Mouse (Mus musculus) embryo, embryonic 10 days (tissue): ENCODE data around the gene Map2k3.

Experiments
- DNase-seq: peaks from one replicate; pipeline ENCODE4 v3.0.0-alpha.2; 2015; ENCODE audit warnings: low spot score

Map2k3 gene

GRCm38 (mm10) chr11:60958948-60959347, 27.1 kb downstream of the Map2k3 start:
- no peak for DNase-seq

DNA sequence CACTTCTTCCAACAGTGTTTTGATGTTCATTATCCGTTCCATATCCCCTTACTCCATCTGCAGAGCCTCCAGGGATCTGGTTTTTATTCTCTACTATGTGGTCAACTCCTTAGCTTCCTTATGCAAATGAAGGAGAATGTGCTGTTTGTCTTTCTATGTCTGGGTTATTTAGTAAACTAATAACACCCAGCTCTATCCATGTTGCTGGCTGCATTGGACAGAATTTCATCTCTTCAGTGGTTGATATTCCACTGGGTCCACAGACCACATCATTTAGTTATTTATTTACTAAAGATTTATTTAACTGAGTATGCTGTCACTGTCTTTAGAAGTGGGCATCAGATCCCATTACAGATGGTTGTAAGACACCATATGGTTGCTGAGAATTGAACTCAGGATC, 29.3 kb downstream of the Map2k3 start:
- no peak for DNase-seq

- DNase-seq = no peak
These were observed 30.9 kb downstream of the Map2k3 start for GRCm38 (mm10) chr11:60962709-60963108.

GRCm38 (mm10) chr11:60966974-60967373, 35.1 kb downstream of the Map2k3 start:
- DNase-seq = no peak

- no peak for DNase-seq
These were observed 43.3 kb downstream of the Map2k3 start for GRCm38 (mm10) chr11:60975097-60975496.

GRCm38 (mm10) chr11:60976234-60976633, 44.4 kb downstream of the Map2k3 start:
- DNase-seq = no peak

DNA sequence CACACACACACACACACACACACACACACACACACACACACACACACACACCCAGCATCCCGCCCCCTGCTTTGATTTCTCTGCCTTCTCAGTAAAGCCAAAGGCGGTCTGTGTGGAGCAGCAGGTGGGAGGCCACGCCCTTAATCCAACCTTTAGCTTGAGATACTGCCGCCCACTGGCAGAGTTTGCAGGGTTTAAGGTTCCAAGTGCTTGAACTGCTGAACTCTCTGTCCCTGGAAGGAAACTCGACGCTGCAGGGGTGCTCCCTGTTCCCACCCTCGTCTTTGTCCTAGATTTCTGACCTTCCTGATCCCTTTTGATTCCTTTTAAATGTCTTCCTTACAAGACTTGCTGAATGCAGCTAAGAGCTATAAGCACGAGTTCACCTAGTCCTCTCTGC, 44.9 kb downstream of the Map2k3 start:
- peak; percentile 66 for DNase-seq

- no peak for DNase-seq
These were observed 45.3 kb downstream of the Map2k3 start for GRCm38 (mm10) chr11:60977153-60977552.

DNA sequence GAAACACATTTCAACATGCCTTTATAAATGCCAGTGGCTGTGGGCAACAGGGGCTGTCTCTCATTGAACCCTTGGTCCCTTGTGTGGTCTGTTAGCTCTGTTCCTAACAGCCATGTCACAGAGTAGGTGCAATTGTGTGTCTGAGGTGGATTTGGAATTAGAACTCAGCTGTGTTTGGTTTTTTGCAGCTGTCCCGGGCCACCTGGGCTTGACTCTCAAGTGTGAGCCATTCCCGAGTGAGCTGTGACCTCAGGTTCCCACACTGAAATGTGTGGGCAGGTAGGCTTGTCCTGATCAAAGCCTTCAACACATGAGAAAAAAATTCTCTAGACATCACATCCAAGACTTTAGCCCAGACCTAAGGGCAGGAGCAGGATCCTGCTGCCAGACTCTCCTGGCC, 46.8 kb downstream of the Map2k3 start:
- no peak for DNase-seq

DNA sequence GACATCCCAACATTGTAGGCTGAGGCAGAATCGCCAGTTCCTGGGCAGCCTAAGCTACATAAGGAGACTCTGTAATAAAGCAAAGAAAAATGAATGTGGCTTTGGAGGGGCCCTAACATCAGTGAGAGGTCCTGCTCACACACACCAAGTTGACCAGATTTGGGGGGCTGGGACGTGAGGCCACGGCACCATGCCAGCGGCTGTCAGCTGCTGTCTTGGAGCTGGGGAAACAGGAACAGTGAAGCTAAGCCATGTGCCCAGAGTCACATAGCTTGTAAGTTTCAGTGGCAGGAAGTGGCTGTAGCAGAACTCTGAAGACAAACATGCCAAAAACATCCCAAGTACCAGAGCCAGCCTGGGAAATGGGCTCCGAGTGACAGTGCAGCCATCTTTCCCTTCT, 48.0 kb downstream of the Map2k3 start:
- no peak for DNase-seq

DNA sequence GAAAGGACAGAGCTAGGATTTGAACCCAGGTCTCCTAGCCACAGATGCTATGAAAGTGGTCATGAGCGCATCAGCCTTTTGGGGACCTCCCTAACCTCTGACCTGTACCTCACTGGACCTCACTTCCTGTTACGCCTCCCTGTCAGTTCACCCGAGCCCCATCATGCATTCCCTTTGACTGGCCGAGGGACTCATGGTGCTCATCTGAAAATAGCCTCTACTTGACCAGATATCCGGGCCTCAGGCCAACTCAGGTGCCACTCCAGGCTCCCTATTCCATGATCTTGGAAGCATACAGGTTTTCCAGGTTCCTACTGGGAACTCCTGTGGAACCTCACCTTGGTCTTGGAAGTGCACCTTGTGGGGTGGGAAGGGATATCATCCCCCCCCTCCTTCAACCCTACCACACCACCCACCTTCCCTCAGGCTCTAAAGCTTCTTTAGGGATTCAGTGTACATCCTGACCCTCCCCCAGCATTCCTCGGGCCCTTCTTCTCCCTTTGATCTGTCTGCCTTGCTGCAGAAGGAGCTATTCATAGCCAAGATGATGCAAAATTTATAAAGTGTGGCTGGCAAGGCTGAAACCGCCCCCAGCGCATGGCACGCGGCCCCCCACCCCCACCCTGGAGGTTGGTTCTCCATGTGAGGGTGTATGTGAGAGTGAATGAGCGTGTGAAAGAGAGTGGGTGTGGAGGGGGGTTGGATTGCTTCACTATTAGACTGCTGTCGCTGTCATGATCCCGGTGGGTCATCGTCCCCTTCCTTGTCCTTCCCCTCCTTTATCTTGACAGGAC, 50.1 kb downstream of the Map2k3 start:
- no peak for DNase-seq

DNA sequence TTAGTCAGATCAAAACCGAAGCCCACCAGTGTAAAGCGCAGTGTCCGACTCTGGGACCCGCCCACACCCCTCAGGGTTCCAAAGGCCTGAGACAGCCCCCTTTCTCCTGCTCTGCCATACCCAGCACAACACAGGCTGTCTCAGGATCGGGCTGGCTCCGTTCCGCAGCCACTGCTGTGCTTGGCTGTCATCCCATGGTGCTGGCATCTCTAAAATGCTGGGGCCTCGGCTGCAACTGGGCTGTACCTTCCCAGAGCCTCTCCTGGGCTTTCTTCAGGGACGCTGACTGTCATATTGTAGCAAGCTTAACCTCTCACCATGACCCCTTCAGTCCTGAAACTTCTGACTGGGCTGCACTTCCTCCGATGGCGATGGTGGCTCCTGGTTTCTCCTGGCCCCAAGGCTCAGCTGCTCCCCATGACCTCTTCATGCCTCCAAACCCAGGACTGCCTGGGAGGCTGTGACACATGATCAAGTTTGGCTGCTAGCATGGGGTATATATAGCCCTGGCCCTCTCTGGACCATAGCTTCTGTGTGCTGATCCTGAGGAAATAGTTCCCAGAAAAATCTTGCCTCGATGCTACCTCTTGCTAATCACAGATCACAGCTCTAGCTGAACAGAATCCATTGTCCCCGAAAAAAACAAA, 53.2 kb downstream of the Map2k3 start:
- DNase-seq = no peak

DNA sequence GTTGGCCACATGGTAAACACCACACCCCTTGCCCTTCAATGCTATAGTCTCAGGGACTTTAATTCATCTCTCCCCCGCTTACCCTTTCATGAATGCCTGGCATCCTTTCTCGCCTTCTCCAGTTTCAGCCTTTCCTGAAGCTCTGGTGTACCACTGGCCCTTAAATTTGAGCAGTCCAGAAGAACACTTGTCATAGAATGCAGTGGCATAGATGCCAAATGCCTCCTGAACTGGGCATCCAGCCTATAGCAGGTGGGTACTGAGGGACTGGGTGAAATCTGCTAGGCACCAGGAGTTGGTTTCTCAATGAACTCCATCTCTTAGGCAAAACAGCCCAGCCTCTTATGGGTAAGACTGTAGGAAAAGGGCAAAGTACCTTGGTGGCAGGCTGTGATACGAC, 58.6 kb downstream of the Map2k3 start:
- DNase-seq = no peak
